ENCODE assay signal across 8 mouse cellular contexts in genomic region chr11:118289999-118290889, GRCm38 (mm10). TPM values are rescaled to one million over a fixed set of nuclear protein-coding genes. Genes with fewer than 3 reads are reported as not detected.
A peak's percentile ranks its signal among the peaks of the same experiment; 100 is the strongest.
DNase-seq lines count a peak whose midpoint lies in the region; ATAC-seq lines count a peak whose summit lies in the region.

TSS of gene Usp36 (minus strand) at chr11:118290244.

- DNase-seq in R1 (ENCODE audit: low read depth, low spot score) = peak; percentile 100
- peak; percentile 100 for DNase-seq in cerebellum, postnatal 25 days
- DNase-seq in frontal cortex, postnatal 25 days (ENCODE audit: low spot score in 2 of 2) = peak; percentile 99
- peak; percentile 100 for DNase-seq in hindbrain, embryonic 14.5 days (ENCODE audit: low spot score)
- DNase-seq in layer of hippocampus, postnatal 36 days = peak; percentile 100
- peak; percentile 100 for DNase-seq in lung, postnatal 36 days
- DNase-seq in retina, postnatal 1 day = peak; percentile 100
- peak; percentile 96 to 100 for DNase-seq in urinary bladder, adult 18-20 months (ENCODE audit: low spot score in 2 of 2)

- no peaks in the 10 kb centered on the region for H3K27me3 ChIP-seq in hindbrain, embryonic 14.5 days (ENCODE audit: control insufficient read depth, insufficient read depth, low read length)

- H3K4me1 ChIP-seq in hindbrain, embryonic 14.5 days (replicated peaks; ENCODE audit: control insufficient read depth, insufficient read depth, low read length) = peaks cover 15% of the 10 kb centered on the region

- 1% methylated on average over 68 of the region's 68 CpGs for WGBS in hindbrain, embryonic 14.5 days

- H3K9ac ChIP-seq in hindbrain, embryonic 14.5 days = peak within 1 kb of the TSS; percentile 82

- H3K4me2 ChIP-seq in hindbrain, embryonic 14.5 days (replicated peaks) = peak within 1 kb of the TSS; percentile 96

- peak; percentile 99 for ATAC-seq in hindbrain, embryonic 14.5 days (ENCODE audit: low FRiP score)

- H3K27ac ChIP-seq in hindbrain, embryonic 14.5 days = peak within 1 kb of the TSS; percentile 89

- H3K9me3 ChIP-seq in hindbrain, embryonic 14.5 days (ENCODE audit: control insufficient read depth, low read length) = no peaks in the 10 kb centered on the region

- peaks cover 26% of the 10 kb centered on the region for H3K36me3 ChIP-seq in hindbrain, embryonic 14.5 days (replicated peaks; ENCODE audit: control insufficient read depth, insufficient read depth)

- peak within 1 kb of the TSS; percentile 81 for H3K4me3 ChIP-seq in hindbrain, embryonic 14.5 days (replicated peaks; ENCODE audit: low read length)

RNA-seq across cellular contexts. Expression of gene Usp36, which starts in this region (rescaled TPM):
- 11.9 and 13.6 TPM in 2 replicates for polyA plus RNA-seq in hindbrain, embryonic 14.5 days (2014; fragmentation: Nextera tagmentation; extraction: Ambion mirVana)
- total RNA-seq in layer of hippocampus, postnatal 36 days (2021) = 10 to 100 TPM; 22.5 to 25.5 TPM

Comparison
In these comparisons a context has a peak if more than half of its experiments do, and no peak if none do; other contexts are left out.
1. Peak in every context shown above with its lines: DNase-seq, ATAC-seq, H3K4me3 ChIP-seq and H3K27ac ChIP-seq.